Mouse (Mus musculus): ENCODE data around the gene Atp2c2. TPM values are rescaled to one million over a fixed set of nuclear protein-coding genes. Genes with fewer than 3 reads are reported as not detected.

Atp2c2 gene
- polyA plus RNA-seq, 1 experiment = 2.3 TPM

DNA sequence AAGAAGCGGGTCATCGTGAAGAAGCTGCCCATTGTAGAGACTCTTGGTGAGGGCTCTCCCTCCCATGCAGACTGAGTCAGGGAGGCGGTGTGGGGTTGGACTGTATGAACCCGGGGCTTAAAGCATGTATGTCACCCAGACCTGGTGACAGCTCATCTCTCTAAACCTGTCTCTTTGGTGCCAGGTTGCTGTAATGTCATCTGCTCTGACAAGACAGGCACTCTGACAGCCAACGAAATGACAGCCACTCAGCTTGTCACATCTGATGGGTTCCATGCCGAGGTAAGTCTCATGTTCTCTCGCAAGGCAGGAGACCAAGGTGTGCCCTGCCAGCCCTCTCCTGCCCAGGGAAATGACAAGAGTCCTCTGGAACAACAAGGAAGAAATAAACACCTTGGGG lies 42.6 kb downstream of the Atp2c2 start:
- DNase-seq (ENCODE audit: low spot score) = no peak

DNA sequence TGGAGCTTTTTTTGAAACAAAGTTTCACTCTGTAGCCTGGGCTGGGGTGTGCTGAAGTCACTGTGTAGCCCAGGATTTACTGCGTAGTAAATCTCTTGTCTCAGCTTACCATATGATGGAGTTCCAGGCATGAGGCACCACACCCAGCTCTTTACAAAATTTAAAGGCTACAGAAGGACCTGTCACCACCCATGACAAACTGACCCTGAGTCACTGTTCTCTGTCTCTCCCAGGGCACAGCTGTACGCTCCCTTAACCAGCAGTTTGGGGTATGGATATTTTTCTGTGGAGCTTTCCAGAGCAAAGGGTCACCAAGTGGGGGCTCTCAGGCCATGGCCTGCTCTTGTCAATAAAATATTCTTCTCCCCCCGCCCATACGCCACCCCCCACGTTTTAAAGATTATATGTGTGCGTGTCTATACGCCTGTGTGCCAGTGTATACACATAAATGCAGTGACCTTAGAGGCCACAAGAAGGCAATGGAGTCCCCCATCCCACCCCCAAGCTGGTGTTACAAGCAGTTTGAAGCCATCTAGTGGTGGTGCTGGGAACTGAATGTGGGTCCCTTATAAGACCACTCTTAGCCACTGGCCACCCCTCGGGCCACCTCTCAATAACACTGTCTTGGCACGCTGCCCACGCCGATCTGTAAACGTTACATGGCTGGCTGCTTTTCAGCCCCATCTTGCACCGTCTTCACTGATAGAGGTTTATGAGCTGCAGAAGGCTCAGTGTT lies 43.6 kb downstream of the Atp2c2 start:
- DNase-seq (ENCODE audit: low spot score) = no peak

GRCm38 (mm10) chr8:119744604-119745003 lies 44.8 kb downstream of the Atp2c2 start:
- DNase-seq (ENCODE audit: low spot score) = no peak

DNA sequence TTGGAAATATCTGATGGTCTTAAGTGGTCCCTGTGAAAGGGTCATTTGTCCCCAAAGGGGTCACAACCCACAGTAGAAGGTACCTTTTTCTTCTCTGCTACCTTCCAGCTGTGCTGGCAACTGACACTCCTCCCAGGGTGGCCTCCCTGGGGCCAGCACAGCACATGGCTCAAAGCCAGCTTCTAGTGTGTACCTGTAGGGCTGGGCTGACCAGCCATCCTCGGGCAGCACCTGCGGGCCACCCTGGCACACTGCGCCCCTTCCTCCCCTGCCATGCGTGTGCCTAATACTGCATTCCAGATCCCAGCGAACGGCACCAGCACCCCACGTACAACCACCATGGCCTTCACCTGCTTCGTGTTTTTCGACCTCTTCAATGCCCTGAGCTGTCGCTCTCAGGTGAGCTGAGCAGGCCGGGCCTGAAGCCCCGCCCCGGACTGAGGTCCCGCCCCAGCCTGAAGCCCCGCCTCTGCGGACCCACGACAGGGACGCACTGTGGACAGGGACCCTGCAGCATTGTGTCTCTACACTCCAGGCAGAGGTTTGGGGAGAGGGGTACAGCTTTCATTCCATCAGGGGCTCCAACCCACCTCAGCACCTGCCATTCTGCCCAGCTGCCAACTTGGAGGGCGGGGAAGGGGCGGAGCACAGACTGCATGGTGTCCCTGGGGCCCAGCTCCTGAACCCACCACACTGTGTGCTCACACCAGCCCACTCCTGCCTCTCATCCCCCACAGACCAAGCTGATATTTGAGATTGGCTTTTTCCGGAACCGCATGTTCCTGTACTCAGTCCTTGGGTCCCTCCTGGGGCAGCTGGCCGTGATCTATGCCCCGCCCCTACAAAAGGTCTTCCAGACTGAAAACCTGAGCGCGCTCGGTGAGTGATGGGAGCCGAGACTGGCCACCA lies 55.7 kb downstream of the Atp2c2 start:
- DNase-seq (ENCODE audit: low spot score) = no peak

DNA sequence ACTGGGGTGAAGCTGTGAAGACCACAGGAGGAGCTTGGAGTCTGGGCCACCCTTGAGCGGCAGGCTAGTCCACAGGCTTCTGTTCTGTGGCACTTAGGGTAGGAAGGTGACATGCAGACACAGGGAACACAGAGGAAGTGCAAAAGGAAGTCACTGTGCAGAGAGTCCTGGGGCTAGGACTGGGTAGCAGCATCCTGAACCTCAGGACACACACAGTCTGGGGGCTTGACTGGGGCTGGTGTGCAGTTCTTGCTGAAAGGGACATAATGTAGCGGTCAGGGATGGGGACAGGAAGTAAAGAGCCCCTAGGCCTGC lies 56.3 kb downstream of the Atp2c2 start:
- no peak for DNase-seq (ENCODE audit: low spot score)

DNA sequence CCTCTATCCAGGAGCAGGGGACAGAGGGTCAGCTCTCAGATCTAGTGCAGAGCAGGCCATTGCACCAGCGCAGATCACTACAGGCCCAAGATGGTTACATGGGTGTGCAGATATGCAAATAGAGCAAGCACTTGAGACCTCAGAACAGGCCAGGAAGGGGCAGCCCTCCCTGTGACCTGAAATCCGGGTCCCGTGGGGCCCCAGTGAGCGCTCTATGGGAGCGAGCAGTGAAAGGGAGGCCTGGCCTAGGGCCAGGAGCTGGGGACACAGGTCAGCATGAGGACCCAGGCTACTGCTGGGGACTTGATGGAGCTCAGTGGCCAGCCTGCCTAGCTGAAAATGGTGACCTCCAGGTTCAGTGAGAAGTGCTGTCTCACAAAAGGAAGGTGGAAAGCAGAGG lies 56.7 kb downstream of the Atp2c2 start:
- no peak for DNase-seq (ENCODE audit: low spot score)

DNA sequence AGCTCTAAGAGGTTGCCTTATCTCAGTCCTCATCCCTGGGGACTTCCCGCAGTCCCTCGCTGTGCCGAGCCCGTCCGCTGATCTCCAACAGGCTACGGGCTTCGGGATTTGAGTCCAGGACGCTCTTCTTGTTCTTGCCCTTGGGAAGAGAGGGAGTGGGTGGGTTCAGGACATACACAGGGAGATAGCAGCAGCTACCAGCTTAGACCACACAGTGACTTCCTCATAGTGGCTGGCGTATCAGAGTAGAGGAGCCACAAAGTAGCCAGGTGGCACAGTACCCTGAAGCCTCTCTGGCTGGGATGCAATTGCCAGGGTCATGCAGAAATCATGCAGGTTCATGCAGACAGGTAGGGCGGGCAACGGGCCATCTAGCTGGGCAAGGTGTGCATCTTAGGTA lies 61.9 kb downstream of the Atp2c2 start:
- DNase-seq (ENCODE audit: low spot score) = no peak

DNA sequence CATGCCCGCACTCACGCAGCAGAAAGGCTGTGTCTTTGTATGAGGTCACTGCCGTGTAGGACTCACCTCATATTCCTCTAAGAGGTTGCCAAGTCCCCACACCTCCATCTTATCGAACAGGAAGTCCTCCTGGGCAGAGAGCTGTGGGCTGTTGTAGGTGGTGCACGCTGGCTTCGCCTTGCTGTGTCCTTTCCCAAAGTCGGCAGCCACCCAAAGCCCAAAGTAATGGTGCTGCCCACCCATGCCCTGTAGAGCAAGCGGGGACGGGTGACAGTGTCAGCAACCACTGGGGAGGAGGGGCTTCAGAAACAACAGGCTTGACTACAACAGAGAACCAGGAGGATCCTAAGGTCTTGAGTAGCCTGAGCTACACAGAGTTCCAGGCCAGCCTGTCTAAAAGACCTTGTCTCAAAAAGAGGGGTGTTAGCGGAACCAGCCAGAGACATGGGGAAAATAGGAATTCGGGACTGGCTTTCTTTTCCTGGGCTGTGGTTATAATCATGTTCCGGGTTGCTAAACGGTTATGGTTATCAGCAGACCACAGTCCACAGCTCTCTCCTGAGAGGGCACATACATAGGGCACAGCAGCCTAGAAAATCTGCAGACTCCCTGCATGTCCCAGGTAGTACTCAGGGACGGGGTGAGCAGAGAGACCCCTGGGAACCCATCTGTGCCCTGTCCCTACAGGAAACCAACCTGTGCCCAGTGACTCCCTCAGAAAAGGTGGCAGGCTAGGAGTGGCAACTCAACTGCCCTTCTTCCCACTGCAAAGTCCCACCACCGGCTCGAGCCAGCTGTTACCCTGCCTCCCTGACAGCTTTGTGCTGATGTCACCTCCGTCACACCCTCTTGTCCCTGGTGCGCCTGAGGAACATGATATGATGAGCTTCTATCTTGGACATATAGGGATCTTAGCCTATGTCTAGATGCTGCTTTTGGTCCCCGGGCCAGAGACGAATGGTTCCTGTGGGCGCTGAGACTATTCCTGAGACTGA lies 62.7 kb downstream of the Atp2c2 start:
- no peak for DNase-seq (ENCODE audit: low spot score)

- DNase-seq (ENCODE audit: low spot score) = no peak
Observed at GRCm38 (mm10) chr8:119765311-119765710, 65.5 kb downstream of the Atp2c2 start.

- no peak for DNase-seq (ENCODE audit: low spot score)
Observed at GRCm38 (mm10) chr8:119765761-119766444, 66.1 kb downstream of the Atp2c2 start.

DNA sequence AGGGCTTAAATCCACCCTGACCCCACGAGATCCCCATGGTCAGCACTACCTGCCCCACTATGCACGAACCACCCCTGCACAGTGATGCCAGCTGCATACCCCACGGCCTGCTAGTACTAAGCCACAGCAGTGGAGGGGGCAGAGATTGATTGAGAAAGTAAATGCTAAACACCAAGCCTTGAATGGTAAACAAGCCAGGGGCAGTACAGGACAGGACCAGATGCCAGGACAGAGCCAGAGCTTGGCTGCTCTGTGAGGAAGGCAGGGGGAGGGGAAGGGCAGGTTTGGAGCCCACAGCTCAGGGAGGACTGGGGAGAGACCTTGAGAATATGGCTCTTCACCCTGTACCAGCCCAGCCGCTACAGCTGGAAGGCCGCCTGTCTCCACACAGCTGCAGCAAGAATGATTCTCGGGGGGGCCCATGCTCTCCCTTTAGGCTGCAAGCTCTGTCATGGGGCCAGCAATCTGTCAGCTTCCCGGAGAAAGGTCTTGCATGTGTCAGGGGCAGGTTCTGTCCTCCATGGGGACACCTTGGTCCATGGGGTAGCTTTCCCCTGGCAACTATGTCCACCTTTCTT lies 76.9 kb downstream of the Atp2c2 start:
- no peak for DNase-seq (ENCODE audit: low spot score)

DNA sequence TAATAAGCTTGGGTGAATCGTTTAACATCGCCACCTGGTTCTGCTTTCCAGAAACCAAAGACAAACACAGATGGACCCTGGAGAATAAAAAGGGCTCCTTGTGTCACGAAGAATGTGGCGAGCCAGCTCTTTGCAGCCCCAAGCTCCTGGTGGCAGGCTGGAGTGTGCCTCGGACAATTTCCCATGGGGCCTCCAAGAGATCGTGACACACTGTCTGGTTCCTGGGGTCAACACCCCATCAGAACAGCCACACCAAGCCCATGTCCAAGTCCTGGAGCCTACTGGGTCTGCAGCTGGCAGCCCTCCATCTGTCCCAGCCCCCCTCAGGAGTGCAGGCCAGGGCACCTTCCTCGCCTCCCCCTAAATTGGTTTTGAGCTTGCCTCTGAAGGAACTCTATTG lies 78.0 kb downstream of the Atp2c2 start:
- DNase-seq (ENCODE audit: low spot score) = no peak

- peak; percentile 99 for DNase-seq (ENCODE audit: low spot score)
Observed at GRCm38 (mm10) chr8:119778263-119778662, 78.5 kb downstream of the Atp2c2 start, which contains the start of gene Tldc1. Gene Tldc1, minus strand, starts transcription at chr8:119778416.

DNA sequence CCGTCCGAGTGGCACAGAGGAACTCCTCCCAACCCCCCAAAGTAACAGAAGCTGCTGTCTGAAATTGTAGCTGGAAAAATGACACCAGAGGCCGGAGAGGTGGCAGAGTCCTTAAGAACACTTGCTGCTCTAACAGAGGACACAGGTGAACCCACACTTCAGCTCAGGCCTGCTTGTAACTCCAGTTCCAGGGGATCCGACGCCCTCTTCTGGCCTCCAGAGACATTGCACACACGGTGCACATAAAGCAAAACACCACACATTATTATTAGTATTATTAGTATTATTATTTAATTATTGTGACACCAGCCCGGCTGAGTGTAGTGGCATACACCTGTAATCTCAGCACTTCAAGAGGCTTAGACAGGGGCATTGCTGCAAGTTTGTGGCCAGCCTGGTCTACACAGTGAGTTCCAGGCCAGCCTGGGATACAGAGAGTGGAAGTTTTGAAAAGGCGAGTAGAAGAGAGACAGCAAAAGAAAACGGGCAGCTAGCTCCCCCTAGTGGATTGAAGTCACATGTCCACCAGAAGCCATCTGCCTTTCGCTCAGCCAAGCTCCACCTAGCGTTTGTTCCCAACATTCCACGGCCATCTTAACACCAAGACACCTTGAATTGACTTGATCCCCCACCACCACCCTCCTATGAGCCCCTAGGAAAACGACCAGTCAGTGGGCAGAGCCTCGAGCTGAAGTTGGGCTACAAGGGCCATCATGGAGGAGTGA lies 79.4 kb downstream of the Atp2c2 start:
- DNase-seq (ENCODE audit: low spot score) = no peak

GRCm38 (mm10) chr8:119780402-119781049 lies 80.7 kb downstream of the Atp2c2 start:
- no peak for DNase-seq (ENCODE audit: low spot score)

GRCm38 (mm10) chr8:119781086-119781840 lies 81.5 kb downstream of the Atp2c2 start:
- no peak for DNase-seq (ENCODE audit: low spot score)

DNA sequence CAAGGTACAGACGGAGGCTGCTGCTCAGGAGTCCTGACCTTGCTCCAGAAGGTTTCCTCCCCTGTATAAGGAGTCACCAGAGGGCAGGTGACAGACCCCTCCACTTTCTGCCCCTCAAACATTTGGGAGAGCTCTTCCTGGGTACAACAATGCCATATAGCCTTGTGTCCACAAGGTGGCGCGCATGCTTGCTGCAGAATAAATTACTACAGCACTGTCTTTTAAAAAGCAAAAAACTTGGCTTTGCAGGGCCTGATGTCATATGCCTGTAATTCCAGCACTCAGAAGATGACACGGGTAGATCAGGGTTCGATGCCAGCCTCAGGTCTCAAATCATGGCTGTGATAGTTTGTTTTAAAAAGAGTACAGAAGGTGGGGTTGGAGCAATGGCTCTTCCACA lies 82.9 kb downstream of the Atp2c2 start:
- DNase-seq (ENCODE audit: low spot score) = peak; percentile 64

- no peak for DNase-seq (ENCODE audit: low spot score)
Observed at GRCm38 (mm10) chr8:119783579-119783978, 83.8 kb downstream of the Atp2c2 start.

- no peak for DNase-seq (ENCODE audit: low spot score)
Observed at GRCm38 (mm10) chr8:119784141-119784574, 84.3 kb downstream of the Atp2c2 start.
